Mouse (Mus musculus) bone marrow, adult 2 months (tissue): ENCODE results near the gene Tdrd12.

ENCODE experiments used
- CTCF ChIP-seq: fragments of 200-500 bp; IDR thresholded peaks from 2 replicates; pipeline ENCODE4 v1.5.1; 2011; ENCODE audit warnings: low read length, control low read depth; ENCODE audit not compliant: control insufficient read depth, insufficient read depth
- POLR2A ChIP-seq: fragments of 200-500 bp; IDR thresholded peaks from 2 replicates; pipeline ENCODE4 v1.6.1; 2011; ENCODE audit warnings: low read depth, mild to moderate bottlenecking, control low read depth, low read length, borderline replicate concordance; ENCODE audit not compliant: control insufficient read depth

- TF ChIP-seq CTCF = no peak
- TF ChIP-seq POLR2A = no peak
Measured at GRCm38 (mm10) chr7:35448867-35449266, 88.7 kb downstream of the Tdrd12 start.
